Mouse (Mus musculus) limb, embryonic 14.5 days (tissue): ENCODE results near the gene Slc16a6. TPM values are rescaled to one million over a fixed set of nuclear protein-coding genes. Genes with fewer than 3 reads are reported as not detected.

ENCODE experiments used
- ATAC-seq: fragments of 200-750 bp; cut with Nextera tagmentation; 2 replicates; pipeline ENCODE4 v1.8.0; 2017; ENCODE audit warnings: low read depth, moderate number of reproducible peaks, moderate TSS enrichment; ENCODE audit not compliant: low FRiP score
- DNase-seq: peaks from one replicate; pipeline ENCODE4 v3.0.0-alpha.2; 2015; ENCODE audit warnings: low spot score
- H3K27ac ChIP-seq: fragments of 300-500 bp; sonication (generic); replicated peaks from 2 replicates; pipeline ENCODE4 v1.5.1; 2014; ENCODE audit warnings: low read depth, mild to moderate bottlenecking, low read length, moderate library complexity, mixed read lengths
- H3K27me3 ChIP-seq: fragments of 300-500 bp; sonication (generic); 2 replicates; pipeline ENCODE4 v1.6.1; 2014; ENCODE audit warnings: low read length, mixed read lengths; ENCODE audit not compliant: control insufficient read depth, insufficient read depth
- H3K36me3 ChIP-seq: fragments of 300-500 bp; sonication (generic); 2 replicates; pipeline ENCODE4 v1.6.1; 2014; ENCODE audit warnings: mild to moderate bottlenecking, low read length, moderate library complexity, mixed read lengths; ENCODE audit not compliant: control insufficient read depth, insufficient read depth
- H3K4me1 ChIP-seq: fragments of 300-500 bp; sonication (generic); 2 replicates; pipeline ENCODE4 v1.6.1; 2014; ENCODE audit warnings: antibody characterized with exemption, low read length, mixed read lengths; ENCODE audit not compliant: control insufficient read depth, insufficient read depth
- H3K4me2 ChIP-seq: fragments of 300-500 bp; sonication (generic); replicated peaks from 2 replicates; pipeline ENCODE4 v1.6.1; 2014; ENCODE audit warnings: low read depth, mild to moderate bottlenecking, low read length, moderate library complexity; ENCODE audit not compliant: severe bottlenecking
- H3K4me3 ChIP-seq: fragments of 300-500 bp; sonication (generic); replicated peaks from 2 replicates; pipeline ENCODE4 v1.5.1; 2014; ENCODE audit warnings: low read length
- H3K9ac ChIP-seq: fragments of 300-500 bp; sonication (generic); 2 replicates; pipeline ENCODE4 v1.6.1; 2014; ENCODE audit warnings: mild to moderate bottlenecking, low read depth, low read length, moderate library complexity; ENCODE audit not compliant: severe bottlenecking
- H3K9me3 ChIP-seq: fragments of 300-500 bp; sonication (generic); 2 replicates; pipeline ENCODE4 v1.6.1; 2016; ENCODE audit warnings: low read length; ENCODE audit not compliant: control insufficient read depth
- POLR2A ChIP-seq: fragments of 200-500 bp; IDR thresholded peaks from 2 replicates; pipeline ENCODE4 v1.8.0; 2012; ENCODE audit warnings: inconsistent platforms, mild to moderate bottlenecking, moderate library complexity, borderline replicate concordance; ENCODE audit not compliant: insufficient read depth, insufficient read length; ENCODE audit errors: extremely low read depth
- WGBS: fragments of 180-500 bp; shearing (Covaris S2); extraction: QIAGEN DNeasy Blood & Tissue Kit; methylation state at CpG from one replicate; pipeline ENCODE4 v1.1.7; 2014; 5-methylcytosine and 5-hydroxymethylcytosine counted together
- polyA plus RNA-seq, 2 experiments: library from polyadenylated mRNA; depleted of rRNA in 1 of 2; stranded (reverse) in 1 of 2; unstranded in 1 of 2; fragments of >200 nt; fragmentation: Nextera tagmentation in 1 of 2; extraction: Ambion mirVana in 1 of 2; gene quantifications; 2 replicates each; pipeline versions ENCODE4 v1.2.1 to v1.2.3; 2012 to 2014

Gene Slc16a6
- polyA plus RNA-seq, 2 experiments: 2.9 to 5.9 TPM

DNA sequence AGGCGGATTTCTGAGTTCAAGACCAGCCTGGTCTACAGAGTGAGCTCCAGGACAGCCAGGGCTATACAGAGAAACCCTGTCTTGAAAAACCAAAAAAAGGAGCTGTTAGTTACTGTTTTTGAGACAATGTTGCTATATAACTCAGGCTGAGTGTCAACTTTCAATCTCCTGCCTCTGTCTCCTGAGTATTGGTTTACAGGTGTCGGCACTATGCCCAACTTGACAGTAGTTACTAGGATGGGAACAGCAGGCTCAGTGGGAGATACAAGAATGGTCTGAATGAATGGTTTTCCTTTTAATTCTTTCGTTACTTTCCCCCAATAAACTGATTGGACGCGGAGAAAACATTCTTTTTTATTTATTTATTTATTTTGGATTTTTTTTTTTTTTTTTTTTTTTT is 46.0 kb downstream of the Slc16a6 start:
- WGBS: 96% methylated on average over 5 of the region's 5 CpGs
- Histone ChIP-seq H3K36me3 (peaks cover 37% of the 10 kb centered on the region), H3K4me2 (no peak overlapping the region; the same call in 1 of the 2 replicates), H3K27me3 (no peaks in the 10 kb centered on the region), H3K4me1 (peaks cover 13% of the 10 kb centered on the region), H3K4me3 (no peak overlapping the region), H3K9ac (no peak overlapping the region), H3K27ac (no peak overlapping the region), H3K9me3 (no peaks in the 10 kb centered on the region)
- DNase-seq (no peak), ATAC-seq (no peak)
- no peak for TF ChIP-seq POLR2A

DNA sequence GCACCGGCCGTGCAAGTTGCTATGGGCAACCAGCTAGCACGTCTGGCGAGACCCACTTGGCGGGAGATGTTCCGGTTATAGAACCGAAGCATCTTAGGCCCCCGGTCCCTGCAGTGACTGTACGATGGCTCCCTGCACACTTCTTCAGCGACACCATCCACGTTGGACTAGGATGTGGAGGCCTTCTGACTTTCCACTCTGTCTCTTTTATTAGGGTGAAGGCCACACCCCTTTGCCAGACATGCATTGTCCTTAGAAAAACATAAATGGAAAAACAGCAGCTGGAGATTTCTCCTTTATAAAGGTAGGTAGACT is 47.2 kb downstream of the Slc16a6 start:
- no peaks in the 10 kb centered on the region for H3K9me3 ChIP-seq
- 0% methylated on average over 5 of the region's 11 CpGs for WGBS
- H3K4me3 ChIP-seq: peak overlapping the region; percentile 59
- H3K36me3 ChIP-seq: peaks cover 30% of the 10 kb centered on the region
- peak overlapping the region; percentile 61 for H3K4me2 ChIP-seq
- DNase-seq: peak; percentile 22
- no peaks in the 10 kb centered on the region for H3K27me3 ChIP-seq
- ATAC-seq: no peak
- peak overlapping the region; percentile 66 for H3K9ac ChIP-seq
- peaks cover 10% of the 10 kb centered on the region for H3K4me1 ChIP-seq
- TF ChIP-seq POLR2A: no peak
- H3K27ac ChIP-seq: peak overlapping the region; percentile 75

DNA sequence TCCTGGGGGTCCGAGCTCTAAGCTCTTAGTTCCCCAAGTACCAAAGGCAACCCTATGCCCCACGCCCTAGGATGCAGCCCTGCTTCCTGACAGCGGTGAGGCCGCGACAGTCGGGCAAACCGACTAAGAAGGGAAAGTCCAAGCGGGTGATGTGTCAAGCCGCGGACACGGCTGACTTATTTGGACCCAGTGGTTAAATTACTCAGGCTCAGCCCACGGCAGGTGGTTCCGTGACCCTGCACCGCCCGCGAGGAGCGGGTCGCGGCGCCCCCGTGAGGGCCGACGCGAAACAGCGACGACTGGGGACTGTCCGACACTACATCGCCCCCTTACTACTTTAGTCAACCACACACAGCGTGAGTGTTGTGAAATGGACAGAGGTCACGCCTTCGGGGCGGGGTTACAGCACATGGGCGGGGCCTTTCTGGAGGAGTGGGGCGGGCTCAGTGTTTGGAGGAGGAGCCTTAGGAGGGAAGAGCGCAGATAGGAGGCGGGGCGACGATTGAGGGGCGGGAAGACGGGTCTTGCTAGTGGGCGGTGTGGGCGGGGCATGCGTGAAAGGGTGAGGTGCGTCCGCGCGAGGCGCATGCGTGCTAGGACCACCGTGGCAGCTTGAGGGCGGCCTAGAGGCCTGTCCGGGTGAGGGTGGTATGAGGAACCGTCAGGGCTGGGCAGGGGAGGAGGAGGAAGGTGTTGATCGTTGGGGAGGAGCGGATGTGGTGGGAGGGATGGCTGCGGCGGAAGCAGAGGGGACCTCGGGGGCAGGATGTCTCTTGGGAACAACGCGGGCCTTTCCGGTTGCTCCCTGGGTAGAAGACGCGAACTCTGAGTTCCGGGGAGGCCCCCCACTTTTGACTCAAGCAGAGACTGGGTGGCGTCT is 47.8 kb downstream of the Slc16a6 start, which contains the start of gene Amz2:
Amz2 (plus strand) TSS at position 555 of the 880 bp plus-strand sequence.
- Histone ChIP-seq H3K9me3 (no peaks in the 10 kb centered on the region), H3K27ac (peak within 1 kb of the TSS; percentile 75), H3K9ac (peak within 1 kb of the TSS; percentile 66), H3K4me2 (peak within 1 kb of the TSS; percentile 61), H3K4me1 (peaks cover 7% of the 10 kb centered on the region), H3K36me3 (peaks cover 25% of the 10 kb centered on the region), H3K4me3 (peak within 1 kb of the TSS; percentile 59), H3K27me3 (no peaks in the 10 kb centered on the region)
- 1% methylated on average over 61 of the region's 65 CpGs for WGBS
- peak; percentile 92; the same call in 1 of the 2 replicates for TF ChIP-seq POLR2A
- ATAC-seq: peak; percentile 95
- DNase-seq: peak; percentile 98

DNA sequence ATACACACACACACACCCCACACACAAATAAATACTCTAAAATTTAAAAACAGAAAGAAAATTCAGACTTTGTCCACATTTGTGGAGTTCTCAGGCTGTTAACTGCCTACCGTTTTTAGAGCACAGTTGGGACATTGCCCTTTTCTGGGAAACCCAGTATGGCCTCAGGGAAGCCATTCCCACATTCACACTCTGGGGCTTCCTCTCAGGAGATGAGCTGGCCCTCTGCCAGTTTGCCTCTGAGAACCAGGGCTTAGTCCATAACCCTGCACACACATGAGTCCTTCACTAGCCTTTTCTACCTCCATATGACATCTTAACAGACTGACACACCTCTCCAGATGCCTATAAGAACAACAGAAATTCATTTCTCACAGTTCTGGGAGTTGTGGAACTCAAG is 50.1 kb downstream of the Slc16a6 start:
- no peak for DNase-seq
- H3K9me3 ChIP-seq: no peaks in the 10 kb centered on the region
- 0 out of 2 replicates have a peak, but pooled peaks cover 2% of the 10 kb centered on the region for H3K36me3 ChIP-seq
- H3K4me1 ChIP-seq: peaks cover 7% of the 10 kb centered on the region
- H3K9ac ChIP-seq: no peak overlapping the region
- H3K27ac ChIP-seq: no peak overlapping the region
- ATAC-seq: no peak
- H3K4me3 ChIP-seq: no peak overlapping the region
- no peak overlapping the region for H3K4me2 ChIP-seq
- H3K27me3 ChIP-seq: no peaks in the 10 kb centered on the region
- TF ChIP-seq POLR2A: no peak
- WGBS: 53% methylated on average over 1 of the region's 1 CpGs

DNA sequence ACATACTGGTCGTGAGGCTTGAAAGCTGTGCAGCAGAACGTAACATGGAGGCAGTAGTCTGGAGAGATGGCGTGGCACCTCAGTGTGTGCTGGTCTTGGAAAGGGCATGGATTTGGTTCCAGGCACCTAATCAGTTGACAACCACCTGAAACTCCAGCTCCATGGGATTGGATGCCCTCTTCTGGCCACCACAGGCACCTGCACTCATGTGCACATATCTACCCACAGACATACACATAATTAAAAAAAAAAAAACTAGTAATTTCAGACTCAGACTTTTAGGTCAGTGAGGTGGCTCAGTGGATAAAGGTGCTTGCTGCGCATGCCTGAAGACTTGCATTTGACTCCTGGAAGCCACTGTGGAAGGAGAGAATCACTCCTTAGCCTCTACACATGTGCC is 51.1 kb downstream of the Slc16a6 start:
- Histone ChIP-seq H3K36me3 (no peaks in the 10 kb centered on the region), H3K27me3 (no peaks in the 10 kb centered on the region), H3K9ac (no peak overlapping the region), H3K9me3 (no peaks in the 10 kb centered on the region), H3K4me1 (peaks cover 7% of the 10 kb centered on the region), H3K4me2 (no peak overlapping the region), H3K27ac (no peak overlapping the region), H3K4me3 (no peak overlapping the region)
- ATAC-seq (no peak), DNase-seq (no peak)
- 98% methylated on average over 4 of the region's 4 CpGs for WGBS
- no peak for TF ChIP-seq POLR2A
